Mouse (Mus musculus): Measurements from ENCODE around the gene Mlana. TPM values are rescaled to one million over a fixed set of nuclear protein-coding genes. Genes with fewer than 3 reads are reported as not detected.

The Mlana gene
- total RNA-seq (2021): not detected
- long read RNA-seq, experiment 1: 0 reads
- long read RNA-seq, experiment 2: 0 reads

GRCm38 (mm10) chr19:29697245-29697874, at the start of gene Mlana:
TSS of gene Mlana (plus strand) at chr19:29697824.
- DNase-seq: no peak

GRCm38 (mm10) chr19:29648550-29648914, 49.1 kb upstream of the Mlana start:
- DNase-seq: no peak

- no peak for DNase-seq
These were observed 47.9 kb upstream of the Mlana start for GRCm38 (mm10) chr19:29649683-29650082.

- no peak for DNase-seq
These were observed 43.8 kb upstream of the Mlana start for GRCm38 (mm10) chr19:29653768-29654265.

- no peak for DNase-seq
These were observed 42.5 kb upstream of the Mlana start for GRCm38 (mm10) chr19:29655148-29655547.

GRCm38 (mm10) chr19:29656029-29656428, 41.6 kb upstream of the Mlana start:
- DNase-seq: no peak

- DNase-seq: no peak
These were observed 41.0 kb upstream of the Mlana start for GRCm38 (mm10) chr19:29656620-29657019.

GRCm38 (mm10) chr19:29657033-29657432, 40.6 kb upstream of the Mlana start:
- DNase-seq: no peak

GRCm38 (mm10) chr19:29657558-29657957, 40.1 kb upstream of the Mlana start:
- DNase-seq: no peak

- DNase-seq: no peak
These were observed 38.8 kb upstream of the Mlana start for GRCm38 (mm10) chr19:29658836-29659235.

GRCm38 (mm10) chr19:29659705-29660104, 37.9 kb upstream of the Mlana start:
- no peak for DNase-seq

- DNase-seq: no peak
These were observed 36.5 kb upstream of the Mlana start for GRCm38 (mm10) chr19:29660835-29661764.

GRCm38 (mm10) chr19:29661974-29662580, 35.5 kb upstream of the Mlana start:
- peak; percentile 39 for DNase-seq

- no peak for DNase-seq
These were observed 33.8 kb upstream of the Mlana start for GRCm38 (mm10) chr19:29663780-29664179.

- DNase-seq: no peak
These were observed 32.7 kb upstream of the Mlana start for GRCm38 (mm10) chr19:29664934-29665333.

GRCm38 (mm10) chr19:29666164-29666563, 31.5 kb upstream of the Mlana start:
- DNase-seq: no peak

- DNase-seq: peak; percentile 26
These were observed 30.5 kb upstream of the Mlana start for GRCm38 (mm10) chr19:29666965-29667594.

- DNase-seq: no peak
These were observed 29.5 kb upstream of the Mlana start for GRCm38 (mm10) chr19:29668135-29668534.

- DNase-seq: no peak
These were observed 27.4 kb upstream of the Mlana start for GRCm38 (mm10) chr19:29670247-29670646.

GRCm38 (mm10) chr19:29671160-29671559, 26.5 kb upstream of the Mlana start:
- DNase-seq: no peak

GRCm38 (mm10) chr19:29672660-29673059, 25.0 kb upstream of the Mlana start:
- no peak for DNase-seq

GRCm38 (mm10) chr19:29674946-29675345, 22.7 kb upstream of the Mlana start:
- no peak for DNase-seq
